17 mouse cellular contexts compared by ENCODE assay signal in the genomic region with DNA sequence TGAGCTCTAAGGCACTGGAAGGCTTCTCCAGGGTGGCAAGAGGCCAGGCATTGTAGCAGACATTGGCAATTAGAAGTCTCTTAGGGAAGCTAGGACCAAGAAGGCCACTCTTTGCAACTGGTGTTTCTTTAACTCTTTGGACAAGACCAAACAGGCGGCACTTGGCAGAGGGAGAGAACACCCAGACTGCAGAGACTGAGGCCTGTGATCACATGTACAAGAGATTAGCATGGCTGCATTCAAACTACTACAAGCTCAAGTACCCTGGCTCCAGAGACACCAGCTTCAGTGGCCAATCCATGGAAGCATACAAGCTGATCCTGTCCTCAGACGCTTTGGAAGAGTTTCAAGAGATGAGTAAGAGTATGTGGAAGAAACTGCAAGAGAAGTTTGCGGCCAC. TPM values are rescaled to one million over a fixed set of nuclear protein-coding genes. Genes with fewer than 3 reads are reported as not detected.
A peak's percentile ranks its signal among the peaks of the same experiment; 100 is the strongest.
DNase-seq lines count a peak whose midpoint lies in the region.
"Had no signal": no experiment of that assay in that cellular context is flagged by ENCODE, and none has a peak within 500 bp of the region (broad histone marks: within the 10 kb centered on the region; RNA-seq: fewer than 3 reads in every experiment).

No protein-coding gene starts in this region.

- intact Hi-C loops in gastrocnemius, postnatal 36 days (cut with DNase I): no loop called here

- DNase-seq in adrenal gland, postnatal 14 days: peak; percentile 37
- DNase-seq in adrenal gland, adult 8-10 months: no peak
- DNase-seq in gastrocnemius, postnatal 25 days: peak; percentile 24
- DNase-seq in gastrocnemius, postnatal 36 days: no peak
- peak; percentile 98 for DNase-seq in fat pad, adult 2 months (ENCODE audit: extremely low read depth, low read depth, low spot score)
- DNase-seq in thymus, postnatal 36 days: no peak
- no peak for DNase-seq in cerebellum, postnatal 10 days
- DNase-seq: B cell, adult 2 months; cerebellum, adult 11 months; cerebellum, adult 2 months; cerebellum, adult 9-11 months; cerebellum, postnatal 36 days; embryo, embryonic 11 days; kidney, adult 18-20 months; kidney, adult 9 months had no signal

RNA-seq across cellular contexts. Expression of a gene that starts 36.6 kb away (rescaled TPM):
- total RNA-seq in adrenal gland, postnatal 14 days (2021): 35.8 and 44.3 TPM in 2 replicates
- 10 to 100 TPM; 11.6 to 59.3 (median 16.9) TPM for total RNA-seq in adrenal gland, adult 8-10 months (2022)
- total RNA-seq in gastrocnemius, postnatal 25 days (2021): 10 to 100 TPM; 17.5 to 23.2 TPM
- total RNA-seq in gastrocnemius, postnatal 36 days (2021): 10 to 100 TPM; 16.5 to 19.1 TPM
- total RNA-seq: G1E; hematopoietic stem cell, adult 5-6 weeks had no signal

Comparison
In these comparisons a context has a peak if more than half of its experiments do, and no peak if none do; other contexts are left out.
1. DNase-seq: peak in adrenal gland, postnatal 14 days (single experiment), gastrocnemius, postnatal 25 days (single experiment) and fat pad, adult 2 months (single experiment); none in adrenal gland, adult 8-10 months (single experiment), gastrocnemius, postnatal 36 days (0 of 2), thymus, postnatal 36 days (0 of 2) and cerebellum, postnatal 10 days (0 of 2).